Mouse (Mus musculus) liver, postnatal 0 days (tissue): ENCODE data around the gene Zfp993. TPM values are rescaled to one million over a fixed set of nuclear protein-coding genes. Genes with fewer than 3 reads are reported as not detected.

Experiments used
- polyA plus RNA-seq: library from polyadenylated mRNA; unstranded; fragments of >200 nt; fragmentation: Nextera tagmentation; extraction: Ambion mirVana; gene quantifications from 2 replicates; pipeline ENCODE4 v1.2.1, GENCODE M21; 2015

Zfp993 gene
- polyA plus RNA-seq, 1 experiment from 2014 or later, result 0.51 TPM

Other genes starting within 250 kb of the Zfp993 start
- gene Zfp992, start 161.9 kb upstream of the Zfp993 start, polyA plus RNA-seq, result 1.0 and 1.2 TPM in 2 replicates
- gene Zfp981, start 108.9 kb upstream of the Zfp993 start, polyA plus RNA-seq, result not detected in 2 replicates